Mouse (Mus musculus) liver, embryonic 14.5 days (tissue): ENCODE data around the gene Zmym4. TPM values are rescaled to one million over a fixed set of nuclear protein-coding genes. Genes with fewer than 3 reads are reported as not detected.
"Not testable (repeated sequence)": the region's sequence is repeated elsewhere in the genome, so short reads cannot be mapped to it uniquely, and the experiment has no call there.

Experiments
- ATAC-seq: fragments of 200-750 bp; cut with Nextera tagmentation; 2 replicates; pipeline ENCODE4 v1.8.0; 2017; ENCODE audit warnings: moderate number of reproducible peaks, mild to moderate bottlenecking, moderate library complexity; ENCODE audit not compliant: insufficient read depth
- DNase-seq, 3 experiments: peaks; one replicate each; pipeline ENCODE4 v3.0.0-alpha.2; 2012 to 2013; ENCODE audit warnings: low read depth in 3 of 3, low spot score in 3 of 3
- H3K27ac ChIP-seq: fragments of 300-500 bp; sonication (generic); 2 replicates; pipeline ENCODE4 v1.5.1; 2014; ENCODE audit warnings: moderate library complexity, mild to moderate bottlenecking, control low read depth, inconsistent platforms
- H3K27me3 ChIP-seq: fragments of 300-500 bp; sonication (generic); 2 replicates; pipeline ENCODE4 v1.6.1; 2014; ENCODE audit warnings: mild to moderate bottlenecking, low read length, moderate library complexity; ENCODE audit not compliant: control insufficient read depth, insufficient read depth
- H3K36me3 ChIP-seq: fragments of 300-500 bp; sonication (generic); replicated peaks from 2 replicates; pipeline ENCODE4 v1.6.1; 2014; ENCODE audit warnings: low read depth; ENCODE audit not compliant: control insufficient read depth, insufficient read depth
- H3K4me1 ChIP-seq, 2 experiments: fragments of 200-500 bp in 1 of 2; fragments of 300-500 bp in 1 of 2; sonication (generic) in 1 of 2; replicated peaks; 2 replicates each; pipeline ENCODE4 v1.6.1; 2012 to 2014; ENCODE audit warnings: antibody characterized with exemption in 1 of 2, inconsistent platforms in 1 of 2, low read length in 1 of 2; ENCODE audit not compliant: control insufficient read depth in 2 of 2, insufficient read depth in 2 of 2
- H3K4me2 ChIP-seq: fragments of 300-500 bp; sonication (generic); 2 replicates; pipeline ENCODE4 v1.6.1; 2014; ENCODE audit warnings: low read depth, mild to moderate bottlenecking, control low read depth, moderate library complexity
- H3K4me3 ChIP-seq, 2 experiments: fragments of 200-500 bp in 1 of 2; fragments of 300-500 bp in 1 of 2; sonication (generic) in 1 of 2; 2 replicates each; pipeline ENCODE4 v1.5.1; 2012 to 2014; ENCODE audit warnings: low read depth in 2 of 2, low read length in 2 of 2, mild to moderate bottlenecking in 2 of 2, control low read depth in 1 of 2, inconsistent platforms in 1 of 2, moderate library complexity in 1 of 2; ENCODE audit not compliant: insufficient read depth in 1 of 2
- H3K9ac ChIP-seq: fragments of 300-500 bp; sonication (generic); replicated peaks from 2 replicates; pipeline ENCODE4 v1.6.1; 2014; ENCODE audit warnings: mild to moderate bottlenecking, control low read depth, moderate library complexity
- H3K9me3 ChIP-seq: fragments of 300-500 bp; sonication (generic); 2 replicates; pipeline ENCODE4 v1.6.1; 2016; ENCODE audit warnings: low read length, mixed read lengths; ENCODE audit not compliant: control insufficient read depth
- CTCF ChIP-seq: IDR thresholded peaks from 2 replicates; pipeline ENCODE4 v1.5.1; 2016; ENCODE audit warnings: antibody characterized with exemption, low read depth, control low read depth
- EP300 ChIP-seq: IDR thresholded peaks from 2 replicates; pipeline ENCODE4 v1.6.1; 2016; ENCODE audit warnings: antibody characterized with exemption, low read depth
- WGBS: fragments of 180-500 bp; shearing (Covaris S2); extraction: QIAGEN DNeasy Blood & Tissue Kit; methylation state at CpG from one replicate; pipeline ENCODE4 v1.1.7; 2014; ENCODE audit not compliant: insufficient replicate concordance; 5-methylcytosine and 5-hydroxymethylcytosine counted together
- polyA plus RNA-seq, 2 experiments: library from polyadenylated mRNA; depleted of rRNA in 1 of 2; stranded (reverse) in 1 of 2; unstranded in 1 of 2; fragments of >200 nt; fragmentation: Nextera tagmentation in 1 of 2; extraction: Ambion mirVana in 1 of 2; gene quantifications; 2 replicates each; pipeline versions ENCODE4 v1.2.1 to v1.2.3; 2012 to 2014

Gene Zmym4
- polyA plus RNA-seq, 2 experiments: 2.8 to 3.2 TPM

- TF ChIP-seq CTCF: no peak
- DNase-seq (no peak), ATAC-seq (0 out of 2 replicates have a peak, but pooled peaks have one; percentile 31)
- no peak overlapping the region for H3K4me3 ChIP-seq
- 63% methylated on average over 4 of the region's 4 CpGs for WGBS
- no peak overlapping the region for H3K27ac ChIP-seq
- H3K9ac ChIP-seq: no peak overlapping the region
- H3K27me3 ChIP-seq: no peaks in the 10 kb centered on the region
- no peaks in the 10 kb centered on the region for H3K36me3 ChIP-seq
- H3K4me2 ChIP-seq: no peak overlapping the region
- H3K9me3 ChIP-seq: no peaks in the 10 kb centered on the region
- H3K4me1 ChIP-seq: no peaks in the 10 kb centered on the region
These were observed 20.6 kb upstream of the Zmym4 start for GRCm38 (mm10) chr4:126988503-126988902.

DNA sequence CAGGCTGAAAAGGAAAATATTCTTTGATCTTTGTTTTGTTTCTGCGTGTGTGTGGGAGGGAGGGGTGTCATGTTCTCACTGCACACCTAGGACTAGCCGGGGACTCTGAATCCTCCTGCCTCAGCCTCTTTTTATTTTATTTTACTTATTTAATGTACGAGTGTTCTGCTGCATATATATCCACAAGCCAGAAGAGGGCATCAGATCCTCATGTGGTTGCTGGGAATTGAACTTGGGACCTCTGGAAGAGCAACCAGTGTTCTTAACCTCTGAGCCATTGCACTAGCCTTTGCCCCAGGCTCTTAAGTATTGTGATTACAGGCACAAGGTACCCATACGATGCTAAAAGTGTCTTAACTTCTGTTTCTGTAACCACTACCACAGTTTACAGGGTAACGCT lies 18.8 kb upstream of the Zmym4 start:
- H3K27ac ChIP-seq: no peak overlapping the region
- H3K4me3 ChIP-seq: no peak overlapping the region
- no peaks in the 10 kb centered on the region for H3K4me1 ChIP-seq
- DNase-seq (no peak), ATAC-seq (no peak)
- 65% methylated on average over 5 of the region's 5 CpGs for WGBS
- TF ChIP-seq CTCF (peak; percentile 15; the same call in 1 of the 2 replicates), EP300 (no peak)
- no peaks in the 10 kb centered on the region for H3K27me3 ChIP-seq
- no peak overlapping the region for H3K9ac ChIP-seq
- no peaks in the 10 kb centered on the region for H3K36me3 ChIP-seq
- no peaks in the 10 kb centered on the region for H3K9me3 ChIP-seq
- H3K4me2 ChIP-seq: no peak overlapping the region

GRCm38 (mm10) chr4:126983736-126984525 lies 16.0 kb upstream of the Zmym4 start:
- not testable (repeated sequence) for H3K9ac ChIP-seq, H3K27ac ChIP-seq, ATAC-seq, H3K36me3 ChIP-seq, H3K27me3 ChIP-seq, H3K4me3 ChIP-seq, H3K4me1 ChIP-seq, H3K4me2 ChIP-seq, H3K9me3 ChIP-seq, DNase-seq
- WGBS: 66% methylated on average over 11 of the region's 13 CpGs

DNA sequence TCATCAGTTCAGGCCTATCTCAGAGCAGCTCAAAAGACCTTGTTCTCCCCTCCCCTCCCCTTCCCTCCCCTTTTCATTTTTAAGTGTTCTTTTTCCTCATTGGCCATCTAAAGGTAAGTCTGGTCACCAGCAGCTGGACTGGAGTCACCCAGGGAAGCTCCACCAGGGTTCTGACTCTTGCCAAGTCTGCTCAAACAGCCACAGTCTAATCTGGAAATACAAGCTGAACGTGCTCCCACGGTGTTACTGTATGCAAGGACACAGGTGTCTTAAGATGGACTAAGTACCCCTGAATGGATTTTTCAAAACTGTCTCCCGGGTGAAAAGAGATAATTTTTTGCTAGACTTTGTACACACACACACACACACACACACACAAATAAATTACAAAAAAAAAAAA lies 15.4 kb upstream of the Zmym4 start:
- Histone ChIP-seq H3K9me3 (no peaks in the 10 kb centered on the region), H3K27ac (no peak overlapping the region), H3K9ac (no peak overlapping the region), H3K36me3 (no peaks in the 10 kb centered on the region), H3K4me3 (no peak overlapping the region), H3K4me1 (no peaks in the 10 kb centered on the region), H3K27me3 (no peaks in the 10 kb centered on the region), H3K4me2 (no peak overlapping the region)
- ATAC-seq (no peak), DNase-seq (no peak)
- WGBS: 51% methylated on average over 3 of the region's 3 CpGs
- TF ChIP-seq CTCF (no peak), EP300 (no peak)

DNA sequence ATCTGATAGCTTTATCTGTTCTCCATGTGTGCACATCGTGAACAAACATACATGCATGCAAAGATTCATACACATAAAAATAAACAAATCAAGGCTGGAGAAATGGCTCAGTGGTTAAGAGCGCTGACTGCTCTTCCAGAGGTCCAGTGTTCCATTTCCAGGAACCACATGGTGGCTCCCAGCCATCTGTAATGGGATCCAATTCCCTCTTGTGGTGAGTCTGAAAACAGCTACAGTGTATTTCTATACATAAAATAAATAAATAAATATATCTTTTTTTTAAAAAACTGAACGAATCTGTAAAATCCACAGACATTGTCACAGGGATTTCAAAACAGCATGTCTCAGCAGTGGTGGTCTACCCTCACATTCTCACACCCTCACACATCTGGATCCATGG lies 10.8 kb upstream of the Zmym4 start:
- DNase-seq (no peak), ATAC-seq (no peak)
- H3K4me2 ChIP-seq: no peak overlapping the region
- H3K4me3 ChIP-seq: no peak overlapping the region
- H3K27me3 ChIP-seq: no peaks in the 10 kb centered on the region
- TF ChIP-seq EP300 (no peak), CTCF (no peak)
- no peaks in the 10 kb centered on the region for H3K4me1 ChIP-seq
- no peak overlapping the region for H3K27ac ChIP-seq
- no peak overlapping the region for H3K9ac ChIP-seq
- H3K36me3 ChIP-seq: no peaks in the 10 kb centered on the region
- no peaks in the 10 kb centered on the region for H3K9me3 ChIP-seq
- 68% methylated on average over 3 of the region's 3 CpGs for WGBS
